Mouse (Mus musculus) lung, adult 10 weeks (tissue): ENCODE measurements around the gene Adgrd1. TPM values are rescaled to one million over a fixed set of nuclear protein-coding genes. Genes with fewer than 3 reads are reported as not detected.

ENCODE experiments used
- polyA plus RNA-seq: library from polyadenylated mRNA; stranded (reverse); fragments of 350-450 nt; fragmentation: Illumina TruSeq; extraction: RNeasy Lipid Tissue Mini Kit (QIAGEN cat#74804); gene quantifications from one replicate; pipeline ENCODE4 v1.2.3, GENCODE M21; 2014; ENCODE audit warnings: low read depth, low replicate concordance; ENCODE audit not compliant: insufficient read depth

Gene Adgrd1
- 3.3 TPM for polyA plus RNA-seq

GRCm38 (mm10) chr5:129096511-129096910 is at the start of gene Adgrd1:
Adgrd1 (plus strand) TSS chr5:129096750.

Other genes starting within 250 kb of the Adgrd1 start
- gene Rimbp2, start 143.3 kb upstream of the Adgrd1 start, polyA plus RNA-seq: not detected
- 11.1 TPM for gene Stx2, start 88.2 kb upstream of the Adgrd1 start, polyA plus RNA-seq
- 140 TPM for gene Ran, start 76.7 kb upstream of the Adgrd1 start, polyA plus RNA-seq